Mouse (Mus musculus) myocyte (in vitro differentiated cells): ENCODE data around the gene Fgf8.

Experiments used
- CEBPB ChIP-seq: IDR thresholded peaks from 2 replicates; pipeline ENCODE4 v1.6.1; 2011; ENCODE audit warnings: mild to moderate bottlenecking, moderate library complexity; ENCODE audit not compliant: poor library complexity, insufficient read depth, severe bottlenecking
- E2F4 ChIP-seq: IDR thresholded peaks from one replicate; pipeline ENCODE4 v1.6.1; 2011; ENCODE audit warnings: mild to moderate bottlenecking, control low read depth, moderate library complexity; ENCODE audit not compliant: insufficient read depth
- MAX ChIP-seq: IDR thresholded peaks from one replicate; pipeline ENCODE4 v1.6.1; 2011; ENCODE audit warnings: low read depth, mild to moderate bottlenecking, control low read depth
- MYOG ChIP-seq, 3 experiments: IDR thresholded peaks; one replicate each; pipeline ENCODE4 v1.6.1; 2011; ENCODE audit warnings: control low read depth in 2 of 3, low read depth in 2 of 3, mild to moderate bottlenecking in 2 of 3; ENCODE audit not compliant: insufficient read length in 2 of 3, control insufficient read depth in 1 of 3, insufficient read depth in 1 of 3
- POLR2A ChIP-seq: IDR thresholded peaks from one replicate; pipeline ENCODE4 v1.6.1; 2011; ENCODE audit warnings: low read depth, mild to moderate bottlenecking, control low read depth, moderate library complexity; ENCODE audit not compliant: insufficient read length
- TCF12 ChIP-seq: IDR thresholded peaks from one replicate; pipeline ENCODE4 v1.6.1; 2011; ENCODE audit warnings: mild to moderate bottlenecking, control low read depth; ENCODE audit not compliant: poor library complexity, insufficient read depth, severe bottlenecking

DNA sequence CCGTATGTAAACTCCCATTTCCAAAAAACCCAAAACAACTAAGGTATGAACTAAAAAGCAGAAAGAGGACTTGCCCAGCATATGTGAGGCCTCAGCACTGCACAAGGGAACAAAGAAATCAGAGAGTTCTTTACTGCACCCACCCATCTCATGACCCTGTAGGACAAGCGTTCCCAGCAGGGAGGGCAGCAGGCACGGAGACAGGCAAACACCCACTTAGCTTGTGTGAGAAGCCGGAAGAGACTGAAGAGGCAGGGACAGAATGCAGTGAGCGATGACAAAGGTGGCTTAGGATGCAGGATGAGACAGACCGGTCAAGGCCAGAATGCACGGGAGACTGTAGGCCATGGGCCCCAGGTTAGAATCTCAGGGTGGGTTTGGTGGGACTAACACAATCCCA is 11.1 kb downstream of the Fgf8 start:
- TF ChIP-seq POLR2A: no peak
- no peak for TF ChIP-seq TCF12
- no peak for TF ChIP-seq MAX
- no peak for TF ChIP-seq E2F4
- no peak for TF ChIP-seq CEBPB
- TF ChIP-seq MYOG (IDR thresholded peaks at IDR 0.05; ENCODE audit: control insufficient read depth in 1 of 3, insufficient read depth in 1 of 3, insufficient read length in 2 of 3, low read depth in 2 of 3): no peak
